Mouse (Mus musculus) hindbrain, embryonic 16.5 days (tissue): ENCODE data around the gene Arhgap17. TPM values are rescaled to one million over a fixed set of nuclear protein-coding genes. Genes with fewer than 3 reads are reported as not detected.

Source experiments
- ATAC-seq: fragments of 200-750 bp; cut with Nextera tagmentation; 2 replicates; pipeline ENCODE4 v1.8.0; 2017; ENCODE audit warnings: moderate TSS enrichment, moderate library complexity
- H3K27ac ChIP-seq: fragments of 300-500 bp; sonication (generic); 2 replicates; pipeline ENCODE4 v1.5.1; 2014; ENCODE audit warnings: low read depth, mild to moderate bottlenecking, control low read depth, low read length, moderate library complexity
- H3K27me3 ChIP-seq: fragments of 300-500 bp; sonication (generic); replicated peaks from 2 replicates; pipeline ENCODE4 v1.6.1; 2014; ENCODE audit warnings: low read length; ENCODE audit not compliant: control insufficient read depth, insufficient read depth
- H3K36me3 ChIP-seq: fragments of 300-500 bp; sonication (generic); 2 replicates; pipeline ENCODE4 v1.6.1; 2014; ENCODE audit warnings: mild to moderate bottlenecking, low read length, moderate library complexity, mixed read lengths; ENCODE audit not compliant: control insufficient read depth, insufficient read depth
- H3K4me1 ChIP-seq: fragments of 300-500 bp; sonication (generic); 2 replicates; pipeline ENCODE4 v1.6.1; 2014; ENCODE audit warnings: low read depth, low read length; ENCODE audit not compliant: control insufficient read depth, insufficient read depth
- H3K4me2 ChIP-seq: fragments of 300-500 bp; sonication (generic); 2 replicates; pipeline ENCODE4 v1.6.1; 2014; ENCODE audit warnings: mild to moderate bottlenecking, low read length, control low read depth, moderate library complexity
- H3K4me3 ChIP-seq: fragments of 300-500 bp; sonication (generic); 2 replicates; pipeline ENCODE4 v1.5.1; 2014; ENCODE audit warnings: mild to moderate bottlenecking, low read length, control low read depth, moderate library complexity
- H3K9ac ChIP-seq: fragments of 300-500 bp; sonication (generic); 2 replicates; pipeline ENCODE4 v1.6.1; 2014; ENCODE audit warnings: low read depth, mild to moderate bottlenecking, control low read depth, low read length, moderate library complexity
- H3K9me3 ChIP-seq: fragments of 300-500 bp; sonication (generic); 2 replicates; pipeline ENCODE4 v1.6.1; 2014; ENCODE audit warnings: mild to moderate bottlenecking, low read length, moderate library complexity; ENCODE audit not compliant: control insufficient read depth
- WGBS: fragments of 180-500 bp; shearing (Covaris S2); extraction: QIAGEN DNeasy Blood & Tissue Kit; methylation state at CpG from one replicate; pipeline ENCODE4 v1.1.7; 2014; 5-methylcytosine and 5-hydroxymethylcytosine counted together
- polyA plus RNA-seq: library from polyadenylated mRNA; unstranded; fragments of >200 nt; fragmentation: Nextera tagmentation; extraction: Ambion mirVana; gene quantifications from 2 replicates; pipeline ENCODE4 v1.2.1, GENCODE M21; 2015

Gene Arhgap17
- polyA plus RNA-seq, 1 experiment from 2014 or later: 8.8 TPM

DNA sequence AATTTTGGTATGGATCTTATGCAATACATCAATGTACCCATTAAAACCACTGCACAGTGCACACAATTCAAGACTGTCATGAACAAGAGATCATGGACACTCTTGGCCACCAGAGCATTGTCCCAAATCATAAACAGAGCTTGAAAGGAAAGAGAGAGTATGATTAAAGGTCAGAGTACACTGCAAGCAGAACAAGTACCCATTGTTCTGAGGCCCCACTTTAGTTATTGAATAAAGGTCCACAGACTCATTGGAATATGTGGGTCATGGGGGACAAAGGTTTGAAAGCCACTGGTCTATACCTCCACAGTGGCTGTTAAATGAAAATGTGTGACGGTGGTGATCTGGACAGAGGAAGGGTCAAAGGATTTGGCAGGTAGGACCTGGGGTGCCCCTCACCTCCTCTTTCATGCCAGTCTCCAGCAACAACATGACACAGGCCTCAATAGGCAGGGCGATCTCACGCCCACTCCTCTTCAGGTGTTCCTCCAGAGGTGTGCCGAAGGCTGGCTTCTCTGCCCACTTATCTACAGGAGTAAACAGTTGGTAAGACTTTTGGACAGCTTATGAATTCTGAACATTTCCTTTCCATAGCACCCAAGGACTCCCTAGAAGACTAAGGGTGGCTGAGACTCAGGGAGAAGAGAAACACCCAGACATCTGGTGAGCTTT is 61.7 kb downstream of the Arhgap17 start:
- H3K27me3 ChIP-seq: no peaks in the 10 kb centered on the region
- H3K36me3 ChIP-seq: peaks cover 26% of the 10 kb centered on the region
- ATAC-seq: no peak
- H3K4me2 ChIP-seq: no peak overlapping the region
- no peak overlapping the region for H3K9ac ChIP-seq
- H3K27ac ChIP-seq: no peak overlapping the region
- H3K4me3 ChIP-seq: no peak overlapping the region
- no peaks in the 10 kb centered on the region for H3K9me3 ChIP-seq
- 98% methylated on average over 4 of the region's 4 CpGs for WGBS
- H3K4me1 ChIP-seq: no peaks in the 10 kb centered on the region

DNA sequence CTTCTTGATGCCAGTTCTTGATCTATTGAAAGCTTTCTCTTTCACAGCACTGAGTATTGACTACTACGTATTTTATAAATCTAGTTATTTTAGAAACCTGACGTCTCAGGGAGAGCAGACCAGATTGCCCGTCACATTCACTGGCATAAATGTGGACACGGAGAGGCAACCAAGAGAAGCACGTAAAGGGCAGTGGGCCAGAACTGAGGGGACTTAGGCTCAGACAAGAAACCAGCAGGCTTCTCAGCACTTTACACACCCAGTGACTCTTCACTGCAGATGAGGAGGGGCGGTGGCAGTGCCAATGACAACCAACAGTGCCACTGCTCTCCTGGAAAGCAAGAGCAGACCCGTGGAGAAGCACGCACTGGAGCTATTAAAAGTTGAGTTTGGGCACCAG is 62.5 kb downstream of the Arhgap17 start:
- no peaks in the 10 kb centered on the region for H3K9me3 ChIP-seq
- H3K4me2 ChIP-seq: no peak overlapping the region
- no peak overlapping the region for H3K27ac ChIP-seq
- H3K27me3 ChIP-seq: no peaks in the 10 kb centered on the region
- no peak for ATAC-seq
- H3K36me3 ChIP-seq: peaks cover 23% of the 10 kb centered on the region
- no peaks in the 10 kb centered on the region for H3K4me1 ChIP-seq
- no peak overlapping the region for H3K9ac ChIP-seq
- no peak overlapping the region for H3K4me3 ChIP-seq
- 91% methylated on average over 8 of the region's 8 CpGs for WGBS

- Histone ChIP-seq H3K4me2 (no peak overlapping the region), H3K4me1 (no peaks in the 10 kb centered on the region), H3K4me3 (no peak overlapping the region), H3K36me3 (peaks cover 19% of the 10 kb centered on the region), H3K27me3 (no peaks in the 10 kb centered on the region), H3K9ac (no peak overlapping the region), H3K27ac (no peak overlapping the region), H3K9me3 (no peaks in the 10 kb centered on the region)
- WGBS: 81% methylated on average over 2 of the region's 2 CpGs
- ATAC-seq: peak; percentile 48; the same call in 1 of the 2 replicates
Observed at GRCm38 (mm10) chr7:123305397-123305796, 64.3 kb downstream of the Arhgap17 start.

- 58% methylated on average over 3 of the region's 3 CpGs for WGBS
- no peak for ATAC-seq
- H3K9me3 ChIP-seq: no peaks in the 10 kb centered on the region
Observed at GRCm38 (mm10) chr7:123300258-123300657, 69.5 kb downstream of the Arhgap17 start.

DNA sequence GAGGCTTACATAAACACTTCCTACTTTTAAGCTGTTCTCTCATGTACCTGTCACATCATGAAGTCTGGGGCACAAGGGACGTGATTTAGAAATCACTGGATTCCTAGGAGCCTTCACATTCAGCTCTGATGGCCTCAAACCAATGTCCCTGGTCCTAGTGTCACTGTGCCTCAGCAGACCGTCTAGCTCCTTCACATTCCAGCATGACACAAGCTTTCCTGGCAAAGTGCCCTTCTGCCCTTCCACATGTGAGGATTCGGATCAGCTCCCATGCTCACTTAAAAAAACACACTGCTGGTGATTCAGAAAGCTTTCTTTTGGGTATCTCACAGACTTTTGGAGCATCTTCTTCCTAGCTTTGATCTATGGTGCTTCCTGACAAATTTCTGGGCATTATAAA is 71.5 kb downstream of the Arhgap17 start:
- Histone ChIP-seq H3K4me1 (no peaks in the 10 kb centered on the region), H3K9ac (no peak overlapping the region), H3K27me3 (no peaks in the 10 kb centered on the region), H3K36me3 (peaks cover 13% of the 10 kb centered on the region), H3K27ac (no peak overlapping the region), H3K9me3 (no peaks in the 10 kb centered on the region), H3K4me3 (no peak overlapping the region), H3K4me2 (no peak overlapping the region)
- whole genome bisulfite sequencing: 64% methylated on average over 3 of the region's 3 CpGs
- ATAC-seq: no peak

More at GRCm38 (mm10) chr7:123300258-123300657, 69.5 kb downstream of the Arhgap17 start:
- Histone ChIP-seq H3K4me3 (no peak overlapping the region), H3K27ac (no peak overlapping the region), H3K36me3 (peaks cover 12% of the 10 kb centered on the region), H3K27me3 (no peaks in the 10 kb centered on the region), H3K4me1 (no peaks in the 10 kb centered on the region), H3K9ac (no peak overlapping the region), H3K4me2 (no peak overlapping the region)

- Histone ChIP-seq H3K9ac (no peak overlapping the region), H3K36me3 (peaks cover 12% of the 10 kb centered on the region), H3K9me3 (no peaks in the 10 kb centered on the region), H3K27me3 (no peaks in the 10 kb centered on the region), H3K4me1 (no peaks in the 10 kb centered on the region), H3K4me2 (no peak overlapping the region), H3K4me3 (no peak overlapping the region), H3K27ac (no peak overlapping the region)
- WGBS: 77% methylated on average over 6 of the region's 6 CpGs
- ATAC-seq: no peak
Observed at GRCm38 (mm10) chr7:123296097-123296496, 73.6 kb downstream of the Arhgap17 start.

DNA sequence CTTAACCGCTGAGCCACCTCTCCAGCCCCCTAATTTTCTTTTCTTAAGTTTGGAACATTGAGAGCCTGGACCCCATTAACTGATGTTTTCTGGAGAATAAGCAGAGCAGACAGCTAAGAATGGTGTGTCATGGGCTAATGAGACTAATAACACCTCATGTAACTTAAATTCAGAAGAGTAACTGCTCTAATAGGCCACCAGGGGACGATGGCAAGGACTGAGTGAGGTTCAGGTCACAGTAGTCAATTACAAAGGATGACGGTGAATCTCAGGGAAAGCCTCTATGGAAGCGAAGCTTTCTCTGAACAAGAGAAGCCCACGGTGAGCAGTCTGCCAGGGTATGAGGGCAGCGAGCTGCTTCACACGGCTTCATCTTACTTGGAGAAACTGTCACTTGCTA is 74.3 kb downstream of the Arhgap17 start:
- WGBS: 82% methylated on average over 7 of the region's 7 CpGs
- ATAC-seq: no peak
- Histone ChIP-seq H3K27ac (no peak overlapping the region), H3K36me3 (peaks cover 12% of the 10 kb centered on the region), H3K27me3 (no peaks in the 10 kb centered on the region), H3K9ac (no peak overlapping the region), H3K4me2 (no peak overlapping the region), H3K9me3 (no peaks in the 10 kb centered on the region), H3K4me3 (no peak overlapping the region), H3K4me1 (no peaks in the 10 kb centered on the region)

DNA sequence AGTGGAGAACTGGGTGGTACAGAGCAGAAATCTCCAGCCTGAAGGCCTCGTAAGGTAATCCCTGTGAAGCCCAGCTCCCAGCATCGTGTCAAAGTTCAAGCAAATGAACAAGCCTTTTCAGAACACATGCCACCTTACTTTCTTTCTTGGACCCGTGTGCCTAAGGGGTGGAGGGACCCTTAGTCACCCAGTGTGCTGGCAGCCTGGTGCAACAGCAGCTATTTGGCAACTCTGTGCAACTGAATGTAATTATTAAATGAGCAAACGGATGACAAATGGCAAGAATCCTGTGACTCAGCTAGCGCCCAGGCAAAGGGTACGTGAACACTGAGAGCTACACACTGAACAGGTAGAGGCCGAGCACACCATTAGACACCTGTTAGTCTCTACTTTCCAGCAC is 75.8 kb downstream of the Arhgap17 start:
- Histone ChIP-seq H3K9ac (no peak overlapping the region), H3K27ac (no peak overlapping the region), H3K27me3 (no peaks in the 10 kb centered on the region), H3K9me3 (no peaks in the 10 kb centered on the region), H3K4me1 (no peaks in the 10 kb centered on the region), H3K4me3 (no peak overlapping the region), H3K36me3 (peaks cover 12% of the 10 kb centered on the region), H3K4me2 (no peak overlapping the region)
- 94% methylated on average over 7 of the region's 7 CpGs for WGBS
- no peak for ATAC-seq

DNA sequence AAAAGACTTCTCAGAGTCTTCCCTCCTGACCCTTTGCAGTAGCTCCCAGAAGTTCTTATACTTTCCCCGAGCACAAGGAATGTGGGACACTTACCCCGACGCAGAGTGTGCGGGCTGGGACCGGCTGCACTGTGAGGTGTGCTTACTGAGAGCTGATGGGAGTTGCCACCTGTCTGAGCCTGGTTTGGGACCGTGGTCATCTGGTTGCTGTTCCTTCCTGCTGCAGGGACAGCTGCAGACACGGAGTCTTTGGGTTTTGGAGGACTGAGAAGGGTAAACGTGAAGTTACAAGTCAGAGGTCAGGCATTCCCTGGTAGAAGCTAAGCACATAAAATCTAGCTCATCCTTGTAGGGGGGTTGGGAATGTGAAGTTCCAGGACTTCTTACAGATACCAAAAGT is 77.8 kb downstream of the Arhgap17 start:
- no peak overlapping the region for H3K4me3 ChIP-seq
- H3K27me3 ChIP-seq: no peaks in the 10 kb centered on the region
- peaks cover 10% of the 10 kb centered on the region for H3K36me3 ChIP-seq
- H3K9me3 ChIP-seq: no peaks in the 10 kb centered on the region
- no peak for ATAC-seq
- no peak overlapping the region for H3K27ac ChIP-seq
- 95% methylated on average over 8 of the region's 8 CpGs for WGBS
- no peak overlapping the region for H3K4me2 ChIP-seq
- no peaks in the 10 kb centered on the region for H3K4me1 ChIP-seq
- H3K9ac ChIP-seq: no peak overlapping the region
